Mouse (Mus musculus) myocyte (in vitro differentiated cells): ENCODE results near the gene Cstad. TPM values are rescaled to one million over a fixed set of nuclear protein-coding genes. Genes with fewer than 3 reads are reported as not detected.

Experiments used
- H3K27me3 ChIP-seq: one replicate; pipeline ENCODE4 v1.6.1; 2011; ENCODE audit not compliant: control insufficient read depth, insufficient read depth, insufficient read length
- H3K36me3 ChIP-seq: one replicate; pipeline ENCODE4 v1.6.1; 2011; ENCODE audit not compliant: control insufficient read depth, insufficient read depth
- H3K4me2 ChIP-seq: one replicate; pipeline ENCODE4 v1.6.1; 2011; ENCODE audit warnings: low read depth, control low read depth
- H3K4me3 ChIP-seq: one replicate; pipeline ENCODE4 v1.5.1; 2011; ENCODE audit warnings: mild to moderate bottlenecking, control low read depth, moderate library complexity
- H3K79me2 ChIP-seq: one replicate; pipeline ENCODE4 v1.6.1; 2011; ENCODE audit not compliant: control insufficient read depth, insufficient read depth
- H3ac ChIP-seq: one replicate; pipeline ENCODE4 v1.6.1; 2011; ENCODE audit not compliant: control insufficient read depth, insufficient read length
- CEBPB ChIP-seq: IDR thresholded peaks from 2 replicates; pipeline ENCODE4 v1.6.1; 2011; ENCODE audit warnings: mild to moderate bottlenecking, moderate library complexity; ENCODE audit not compliant: poor library complexity, insufficient read depth, severe bottlenecking
- E2F4 ChIP-seq: IDR thresholded peaks from one replicate; pipeline ENCODE4 v1.6.1; 2011; ENCODE audit warnings: mild to moderate bottlenecking, control low read depth, moderate library complexity; ENCODE audit not compliant: insufficient read depth
- MAX ChIP-seq: IDR thresholded peaks from one replicate; pipeline ENCODE4 v1.6.1; 2011; ENCODE audit warnings: low read depth, mild to moderate bottlenecking, control low read depth
- MYOD1 ChIP-seq, 3 experiments: IDR thresholded peaks; one replicate each; pipeline ENCODE4 v1.6.1; 2011; ENCODE audit warnings: control low read depth in 2 of 3, low read depth in 2 of 3, mild to moderate bottlenecking in 2 of 3, moderate library complexity in 1 of 3; ENCODE audit not compliant: insufficient read length in 2 of 3, control insufficient read depth in 1 of 3
- MYOG ChIP-seq, 3 experiments: IDR thresholded peaks; one replicate each; pipeline ENCODE4 v1.6.1; 2011; ENCODE audit warnings: control low read depth in 2 of 3, low read depth in 2 of 3, mild to moderate bottlenecking in 2 of 3; ENCODE audit not compliant: insufficient read length in 2 of 3, control insufficient read depth in 1 of 3, insufficient read depth in 1 of 3
- POLR2A ChIP-seq: IDR thresholded peaks from one replicate; pipeline ENCODE4 v1.6.1; 2011; ENCODE audit warnings: low read depth, mild to moderate bottlenecking, control low read depth, moderate library complexity; ENCODE audit not compliant: insufficient read length
- POLR2AphosphoS2 ChIP-seq: IDR thresholded peaks from one replicate; pipeline ENCODE4 v1.6.1; 2011; ENCODE audit warnings: low read depth, control low read depth; ENCODE audit not compliant: insufficient read length
- REST ChIP-seq: IDR thresholded peaks from one replicate; pipeline ENCODE4 v1.6.1; 2011; ENCODE audit warnings: mild to moderate bottlenecking, control low read depth, moderate library complexity; ENCODE audit not compliant: insufficient read depth, insufficient read length
- SRF ChIP-seq: IDR thresholded peaks from one replicate; pipeline ENCODE4 v1.6.1; 2011; ENCODE audit warnings: low read depth; ENCODE audit not compliant: control insufficient read depth, insufficient read length
- TCF12 ChIP-seq: IDR thresholded peaks from one replicate; pipeline ENCODE4 v1.6.1; 2011; ENCODE audit warnings: mild to moderate bottlenecking, control low read depth; ENCODE audit not compliant: poor library complexity, insufficient read depth, severe bottlenecking
- TCF3 ChIP-seq: IDR thresholded peaks from one replicate; pipeline ENCODE4 v1.6.1; 2011; ENCODE audit warnings: low read depth, control low read depth; ENCODE audit not compliant: insufficient read length
- USF1 ChIP-seq: IDR thresholded peaks from one replicate; pipeline ENCODE4 v1.6.1; 2011; ENCODE audit warnings: low read depth, mild to moderate bottlenecking, control low read depth, moderate library complexity
- polyA plus RNA-seq: library from polyadenylated mRNA; unstranded; fragments of >200 nt; fragmentation: generic; extraction: Trizol; gene quantifications from one replicate; pipeline ENCODE4 v1.2.1, GENCODE M21; 2012; ENCODE audit warnings: missing spikeins

Gene Cstad
- polyA plus RNA-seq, 1 experiment, result 0.77 TPM

DNA sequence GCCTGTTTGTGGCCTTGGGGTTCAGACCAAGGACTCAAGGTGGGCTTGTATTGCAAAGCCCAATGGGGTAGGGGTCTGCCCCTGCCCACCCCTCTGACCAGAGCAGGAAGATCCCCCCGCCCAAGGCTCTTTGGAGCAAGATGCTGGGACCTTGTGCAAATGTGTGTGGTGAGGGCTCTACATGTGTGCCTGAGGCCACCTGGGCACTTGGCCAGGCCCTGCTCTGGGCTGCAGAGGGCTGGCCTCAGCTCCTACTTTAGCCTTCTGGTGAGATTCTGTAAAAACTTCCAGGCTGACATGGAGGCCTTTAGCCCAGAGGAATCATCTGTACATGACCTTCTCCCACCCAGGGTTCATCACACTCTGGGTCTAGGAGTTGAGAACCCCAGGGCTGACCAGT, 35.3 kb upstream of the Cstad start:
- H3K27me3 ChIP-seq, result no peaks in the 10 kb centered on the region
- no peak for TF ChIP-seq CEBPB
- TF ChIP-seq MYOD1 (IDR thresholded peaks at IDR 0.05; ENCODE audit: control insufficient read depth in 1 of 3, insufficient read length in 2 of 3, low read depth in 2 of 3), result no peak
- TF ChIP-seq POLR2AphosphoS2, result no peak
- no peak for TF ChIP-seq TCF12
- TF ChIP-seq E2F4, result no peak
- H3K4me2 ChIP-seq, result no peak overlapping the region
- H3K36me3 ChIP-seq, result no peaks in the 10 kb centered on the region
- H3K4me3 ChIP-seq, result no peak overlapping the region
- H3ac ChIP-seq, result no peak overlapping the region
- H3K79me2 ChIP-seq, result no peaks in the 10 kb centered on the region

DNA sequence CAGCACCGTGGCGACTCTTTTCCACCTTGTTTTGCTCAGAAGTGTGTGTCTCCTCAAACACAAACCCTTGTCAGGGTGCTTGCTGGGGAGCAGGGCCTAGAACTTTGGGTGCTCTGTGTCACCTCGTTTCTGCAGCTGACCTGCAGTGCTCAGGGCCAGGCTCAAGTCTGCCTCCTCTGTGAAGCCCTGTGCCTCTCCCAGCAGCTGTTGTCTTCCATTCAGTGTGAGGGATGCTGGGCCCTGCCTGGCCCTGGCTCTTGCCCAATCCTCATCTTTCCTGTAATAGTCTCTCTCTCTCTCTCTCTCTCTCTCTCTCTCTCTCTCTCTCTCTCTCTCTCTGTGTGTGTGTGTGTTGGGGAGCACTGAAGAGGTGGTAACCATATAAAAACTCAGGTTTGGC, 32.3 kb upstream of the Cstad start:
- TF ChIP-seq MAX, result no peak
- no peak for TF ChIP-seq E2F4
- TF ChIP-seq TCF3, result no peak
- no peak for TF ChIP-seq POLR2AphosphoS2
- TF ChIP-seq MYOD1 (IDR thresholded peaks at IDR 0.05; ENCODE audit: control insufficient read depth in 1 of 3, insufficient read length in 2 of 3, low read depth in 2 of 3), result peak; percentile 58 to 81 (median 67)
- no peak for TF ChIP-seq CEBPB
- TF ChIP-seq POLR2A, result no peak
- TF ChIP-seq USF1, result no peak
- TF ChIP-seq TCF12, result no peak
- peak in 1 of 3 experiments; percentile 78 for TF ChIP-seq MYOG (IDR thresholded peaks at IDR 0.05; ENCODE audit: control insufficient read depth in 1 of 3, insufficient read depth in 1 of 3, insufficient read length in 2 of 3, low read depth in 2 of 3)
- TF ChIP-seq SRF, result no peak
- no peak for TF ChIP-seq REST
- no peaks in the 10 kb centered on the region for H3K36me3 ChIP-seq
- H3K27me3 ChIP-seq, result no peaks in the 10 kb centered on the region
- no peak overlapping the region for H3K4me3 ChIP-seq
- H3K4me2 ChIP-seq, result no peak overlapping the region
- H3K79me2 ChIP-seq, result no peaks in the 10 kb centered on the region
- no peak overlapping the region for H3ac ChIP-seq

DNA sequence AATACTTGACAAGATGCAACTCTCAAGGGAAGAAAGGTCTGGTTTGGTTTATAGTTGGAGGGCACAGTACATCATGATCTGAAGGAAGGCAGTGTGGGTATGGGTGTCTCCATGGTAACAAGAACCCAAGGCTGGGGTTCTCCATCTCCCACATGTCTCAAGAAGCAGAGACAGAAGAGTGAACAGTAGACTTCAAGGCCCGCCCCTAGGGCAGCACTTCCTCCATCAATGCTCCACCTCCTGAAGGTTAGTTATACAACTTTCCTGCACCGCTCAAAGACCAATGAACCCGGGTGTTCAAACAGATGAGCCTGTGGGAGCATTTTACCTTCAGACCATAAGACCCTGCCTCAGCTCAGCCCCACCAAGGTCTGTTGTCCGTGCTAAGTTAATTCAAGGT, 23.2 kb upstream of the Cstad start:
- TF ChIP-seq SRF (no peak), MAX (no peak), TCF3 (no peak), CEBPB (no peak), USF1 (no peak), E2F4 (no peak), POLR2AphosphoS2 (no peak), TCF12 (no peak), POLR2A (no peak), REST (no peak), MYOD1 (IDR thresholded peaks at IDR 0.05; ENCODE audit: control insufficient read depth in 1 of 3, insufficient read length in 2 of 3, low read depth in 2 of 3) (no peak)
- H3K79me2 ChIP-seq, result no peaks in the 10 kb centered on the region
- H3ac ChIP-seq, result no peak overlapping the region
- H3K4me3 ChIP-seq, result no peak overlapping the region
- H3K27me3 ChIP-seq, result no peaks in the 10 kb centered on the region
- no peak overlapping the region for H3K4me2 ChIP-seq
- no peaks in the 10 kb centered on the region for H3K36me3 ChIP-seq

- no peaks in the 10 kb centered on the region for H3K79me2 ChIP-seq
- no peak overlapping the region for H3K4me3 ChIP-seq
- H3K36me3 ChIP-seq, result no peaks in the 10 kb centered on the region
- no peak overlapping the region for H3ac ChIP-seq
- no peak overlapping the region for H3K4me2 ChIP-seq
- no peaks in the 10 kb centered on the region for H3K27me3 ChIP-seq
- TF ChIP-seq TCF12 (no peak), USF1 (no peak), SRF (no peak)
Observed at GRCm38 (mm10) chr2:30573522-30573921, 21.3 kb upstream of the Cstad start.

DNA sequence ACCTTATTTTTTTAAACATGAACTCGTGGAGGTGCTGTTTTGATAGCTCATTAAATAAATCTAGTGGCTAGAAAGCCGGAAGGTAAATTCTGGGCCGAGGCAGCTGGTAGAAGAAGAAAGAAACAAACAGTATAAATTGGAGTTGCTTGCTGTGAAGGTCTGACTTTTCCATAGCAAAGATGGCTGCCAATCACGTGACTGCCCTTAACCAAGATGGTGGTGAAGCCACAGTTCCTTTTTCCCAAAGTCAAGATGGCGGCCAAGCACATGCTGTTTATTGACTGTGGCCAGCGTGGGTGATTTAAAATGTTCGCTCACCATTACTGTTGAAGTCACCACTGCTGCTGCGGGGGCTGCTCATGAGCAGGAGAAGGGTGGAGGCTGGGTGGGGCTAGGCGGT, 17.8 kb upstream of the Cstad start:
- no peaks in the 10 kb centered on the region for H3K79me2 ChIP-seq
- no peaks in the 10 kb centered on the region for H3K36me3 ChIP-seq
- H3ac ChIP-seq, result no peak overlapping the region
- no peaks in the 10 kb centered on the region for H3K27me3 ChIP-seq
- no peak overlapping the region for H3K4me2 ChIP-seq
- H3K4me3 ChIP-seq, result no peak overlapping the region
- TF ChIP-seq REST, result no peak
- no peak for TF ChIP-seq POLR2A
- no peak for TF ChIP-seq SRF
- peak; percentile 67 for TF ChIP-seq USF1

DNA sequence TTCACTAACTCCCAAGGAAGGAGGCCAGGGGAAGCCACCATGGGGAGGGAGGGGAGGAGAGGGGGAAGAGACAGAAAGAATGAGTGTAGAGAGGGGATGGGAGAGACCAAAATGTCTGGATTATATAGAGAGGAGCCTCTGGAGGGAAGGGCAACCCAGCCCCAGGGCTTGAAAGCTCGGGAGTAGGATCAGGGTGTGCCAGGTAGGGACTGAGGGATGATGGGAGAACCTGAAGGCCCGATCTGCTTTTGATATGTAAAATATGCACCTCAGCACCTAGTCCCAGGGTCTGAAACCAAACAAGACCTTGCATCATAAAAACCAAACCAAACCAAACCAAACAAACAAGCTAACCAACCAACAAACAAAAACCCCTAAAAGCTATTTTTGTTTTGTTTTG, 16.8 kb upstream of the Cstad start:
- no peak overlapping the region for H3ac ChIP-seq
- H3K4me3 ChIP-seq, result no peak overlapping the region
- no peak overlapping the region for H3K4me2 ChIP-seq
- TF ChIP-seq CEBPB (no peak), USF1 (no peak), MYOD1 (IDR thresholded peaks at IDR 0.05; ENCODE audit: control insufficient read depth in 1 of 3, insufficient read length in 2 of 3, low read depth in 2 of 3) (no peak), POLR2AphosphoS2 (no peak), REST (no peak), E2F4 (no peak), POLR2A (no peak)
- no peaks in the 10 kb centered on the region for H3K36me3 ChIP-seq
- H3K79me2 ChIP-seq, result no peaks in the 10 kb centered on the region
- no peaks in the 10 kb centered on the region for H3K27me3 ChIP-seq
